Mouse (Mus musculus) right cerebral cortex, postnatal 4 days (tissue): ENCODE data around the gene Defb43.

Source experiments
- DNase-seq: peaks from one replicate; pipeline ENCODE4 v3.0.0-alpha.2; 2022

The Defb43 gene

GRCm38 (mm10) chr14:63011471-63011870 is at the start of gene Defb43:
Gene Defb43, plus strand, starts transcription at chr14:63011771.
- DNase-seq: no peak

- DNase-seq: no peak
Observed at GRCm38 (mm10) chr14:62963632-62964031, 47.9 kb upstream of the Defb43 start.

DNA sequence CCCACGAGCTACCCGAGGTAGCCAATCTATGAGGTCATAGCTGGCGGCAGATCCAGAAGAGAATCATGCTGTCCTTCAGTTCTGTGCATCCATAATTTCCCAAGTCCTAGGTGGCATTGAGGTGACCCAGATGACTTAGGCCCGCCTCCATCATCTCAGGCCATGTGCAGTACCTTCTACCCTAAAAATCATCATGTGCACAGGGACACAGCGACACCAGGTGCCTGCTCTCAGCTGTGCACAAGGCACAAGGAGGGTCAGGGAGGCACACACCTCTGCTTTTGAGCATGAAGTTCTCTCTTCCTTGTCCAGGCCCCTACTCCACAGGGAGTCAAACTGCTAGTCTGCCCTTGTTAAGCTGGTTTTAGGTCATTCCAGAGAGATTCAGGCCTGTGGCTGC is 46.2 kb upstream of the Defb43 start:
- DNase-seq: no peak

- no peak for DNase-seq
Observed at GRCm38 (mm10) chr14:62965811-62966520, 45.6 kb upstream of the Defb43 start.

DNA sequence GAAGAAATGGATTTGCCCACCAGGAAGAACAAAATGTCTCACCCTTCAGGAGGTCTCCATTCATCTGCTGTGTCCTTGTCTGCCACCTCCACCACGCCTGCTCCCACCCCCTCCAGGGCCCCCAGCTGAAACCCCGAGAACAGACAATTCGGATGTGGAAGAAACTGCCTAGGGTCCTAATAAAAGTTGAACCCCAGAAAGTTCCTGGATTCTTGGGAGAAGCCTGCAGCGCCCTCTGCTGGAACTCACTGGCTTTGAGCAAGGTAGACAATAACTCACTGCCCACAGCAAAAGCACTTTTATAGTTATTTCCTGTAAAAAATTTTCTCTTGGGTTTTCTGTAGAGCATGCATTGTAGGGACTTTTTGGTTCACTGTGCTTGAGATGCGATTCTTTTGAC is 36.5 kb upstream of the Defb43 start:
- DNase-seq: peak; percentile 88

- DNase-seq: no peak
Observed at GRCm38 (mm10) chr14:62979815-62980214, 31.8 kb upstream of the Defb43 start.

DNA sequence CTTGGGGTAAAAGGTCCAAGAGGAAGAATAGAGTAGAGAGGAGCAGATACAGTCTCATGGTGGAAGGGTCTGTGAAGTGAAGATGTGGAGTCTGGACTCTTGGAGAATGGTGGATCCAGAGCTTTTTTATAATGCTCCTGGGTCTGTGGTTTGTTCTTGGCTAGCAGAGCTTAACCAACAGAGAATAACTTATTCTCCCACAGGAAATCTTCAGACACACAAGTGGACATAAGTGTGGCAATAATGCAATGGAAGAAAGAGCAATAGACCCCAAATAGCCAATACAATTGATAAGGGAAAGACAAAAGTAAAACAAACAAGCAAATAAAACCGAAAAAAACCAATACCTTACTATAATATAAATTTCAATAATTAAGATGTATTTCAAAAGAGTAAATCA is 27.2 kb upstream of the Defb43 start, which contains the start of gene Defb48:
TSS of gene Defb48 (minus strand) at position 101 of the 400 bp plus-strand sequence.
- no peak for DNase-seq

DNA sequence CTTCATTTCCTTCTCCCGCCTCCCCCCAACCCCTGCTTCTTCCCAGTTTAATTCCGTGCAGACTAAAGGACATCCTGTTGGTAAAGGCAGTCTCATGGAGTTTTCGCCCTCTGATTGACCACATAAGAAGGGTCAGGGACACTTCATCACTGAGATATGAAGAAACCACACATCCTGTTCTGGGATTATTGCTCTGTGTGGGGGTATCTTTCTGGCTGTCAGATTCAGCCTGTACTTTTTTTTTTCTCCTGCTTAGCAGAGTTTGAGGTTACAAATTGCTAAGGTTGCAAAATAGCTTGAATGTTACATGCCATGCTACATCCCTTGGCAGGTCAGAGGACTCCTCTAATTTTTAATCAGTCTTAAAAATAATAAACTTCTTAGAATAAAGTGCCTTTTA is 20.3 kb upstream of the Defb43 start:
- no peak for DNase-seq

DNA sequence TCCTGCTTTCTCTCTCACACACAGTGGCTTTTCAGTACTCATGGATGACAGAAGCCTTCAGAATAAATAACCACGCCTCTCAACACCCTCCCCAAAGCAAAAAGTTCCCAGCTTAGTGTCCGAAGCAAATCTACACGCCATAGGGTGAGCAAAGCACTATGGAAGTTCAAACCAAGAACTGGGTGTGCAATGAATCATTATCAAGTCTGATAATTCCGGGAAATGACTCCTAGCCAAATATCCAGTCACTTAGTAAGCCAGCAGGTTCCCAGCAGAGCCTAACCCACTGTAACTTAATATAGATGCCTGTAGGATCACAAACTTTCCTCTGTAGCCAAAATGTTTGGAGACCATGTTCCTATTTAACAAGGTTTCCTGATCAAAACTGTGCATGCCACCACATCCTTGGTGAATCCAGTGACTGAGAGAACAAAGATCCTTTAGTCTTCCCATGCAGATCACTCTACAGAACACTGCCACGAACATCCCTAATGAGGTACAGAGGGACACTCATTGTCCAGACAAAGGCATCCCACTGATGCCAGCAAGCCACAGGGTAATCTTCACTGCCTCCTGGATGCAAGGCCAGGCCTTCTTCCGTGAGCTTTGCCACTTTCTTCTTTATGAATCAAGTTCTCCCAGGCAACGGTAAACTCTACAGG is 19.6 kb upstream of the Defb43 start:
- DNase-seq: no peak

- no peak for DNase-seq
Observed at GRCm38 (mm10) chr14:62997777-62998176, 13.8 kb upstream of the Defb43 start, which contains the start of gene Defb47. Gene Defb47, plus strand, starts transcription at chr14:62998077.

- no peak for DNase-seq
Observed at GRCm38 (mm10) chr14:62998977-62999376, 12.6 kb upstream of the Defb43 start.

GRCm38 (mm10) chr14:63002588-63002987 is 9.0 kb upstream of the Defb43 start:
- DNase-seq: no peak

GRCm38 (mm10) chr14:63013082-63013481 is 1.5 kb downstream of the Defb43 start:
- DNase-seq: no peak

DNA sequence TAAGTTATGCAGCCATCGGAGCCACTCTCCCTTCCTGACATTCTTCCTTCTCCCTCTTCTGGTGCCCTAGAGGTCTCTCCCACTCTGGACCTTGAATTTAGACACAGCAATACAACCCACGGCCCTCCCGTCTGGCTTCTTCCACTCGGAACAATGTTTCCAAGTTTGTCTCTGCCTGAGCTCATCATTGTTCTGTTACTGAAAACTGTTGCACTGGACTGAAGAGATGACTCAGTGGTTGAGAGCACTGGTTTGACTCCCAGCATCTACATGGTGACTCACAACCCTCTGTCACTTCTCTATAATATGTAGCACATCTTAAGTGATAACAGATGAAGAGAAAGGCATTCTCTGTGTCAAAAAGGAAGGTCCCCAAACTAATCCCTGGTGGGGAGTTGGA is 3.1 kb downstream of the Defb43 start:
- no peak for DNase-seq

- no peak for DNase-seq
Observed at GRCm38 (mm10) chr14:63020524-63021156, 9.1 kb downstream of the Defb43 start.

- DNase-seq: no peak
Observed at GRCm38 (mm10) chr14:63046691-63047090, 35.1 kb downstream of the Defb43 start, which contains the start of gene Defb42. Gene Defb42, plus strand, starts transcription at chr14:63046991.

GRCm38 (mm10) chr14:63049910-63050370 is 38.4 kb downstream of the Defb43 start, which contains the start of gene Defb30:
Gene Defb30, minus strand, starts transcription at chr14:63049960.
- DNase-seq: no peak

GRCm38 (mm10) chr14:63050769-63051168 is 39.2 kb downstream of the Defb43 start:
- peak; percentile 63 for DNase-seq

DNA sequence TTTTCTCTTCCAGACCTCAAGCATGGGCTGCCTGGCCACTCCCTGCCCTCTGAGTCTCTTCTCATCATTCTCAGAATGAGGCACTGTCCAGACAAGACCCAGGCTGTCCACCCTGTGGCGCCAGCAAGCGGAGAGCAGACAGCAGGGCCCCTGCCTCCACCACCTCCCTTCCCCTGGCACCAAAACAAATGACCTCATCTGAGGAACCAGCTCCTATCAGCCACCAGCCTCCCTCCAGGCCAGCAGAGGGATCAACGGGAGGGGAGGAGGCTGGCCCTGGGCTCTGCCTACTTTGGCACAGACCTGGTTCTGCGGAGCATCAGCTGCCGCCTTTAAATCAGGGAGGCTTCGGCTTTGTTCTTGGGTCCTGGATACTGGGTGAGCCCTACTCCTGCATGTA is 43.2 kb downstream of the Defb43 start:
- no peak for DNase-seq

GRCm38 (mm10) chr14:63060361-63060760 is 48.8 kb downstream of the Defb43 start:
- no peak for DNase-seq

- DNase-seq: no peak
Observed at GRCm38 (mm10) chr14:63062184-63062583, 50.6 kb downstream of the Defb43 start.

DNA sequence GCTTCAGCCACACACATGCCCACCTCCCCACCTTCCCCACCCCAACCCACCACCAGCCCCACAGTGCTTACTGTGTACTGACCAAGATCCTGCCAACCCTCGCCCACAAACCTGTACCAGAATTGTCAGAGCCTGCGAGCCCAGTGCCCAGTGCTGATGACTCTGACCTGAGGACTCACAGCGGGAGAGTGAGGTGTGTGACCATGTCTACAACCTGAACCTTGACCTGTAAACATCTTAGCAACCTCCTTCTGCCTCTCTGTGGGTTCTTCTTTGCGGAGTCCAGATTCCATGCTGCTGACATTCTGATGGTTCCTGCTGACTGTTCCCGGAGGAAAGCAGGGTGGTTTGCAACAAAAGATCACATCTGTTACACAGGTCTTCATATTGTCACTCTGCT is 53.8 kb downstream of the Defb43 start:
- no peak for DNase-seq

DNA sequence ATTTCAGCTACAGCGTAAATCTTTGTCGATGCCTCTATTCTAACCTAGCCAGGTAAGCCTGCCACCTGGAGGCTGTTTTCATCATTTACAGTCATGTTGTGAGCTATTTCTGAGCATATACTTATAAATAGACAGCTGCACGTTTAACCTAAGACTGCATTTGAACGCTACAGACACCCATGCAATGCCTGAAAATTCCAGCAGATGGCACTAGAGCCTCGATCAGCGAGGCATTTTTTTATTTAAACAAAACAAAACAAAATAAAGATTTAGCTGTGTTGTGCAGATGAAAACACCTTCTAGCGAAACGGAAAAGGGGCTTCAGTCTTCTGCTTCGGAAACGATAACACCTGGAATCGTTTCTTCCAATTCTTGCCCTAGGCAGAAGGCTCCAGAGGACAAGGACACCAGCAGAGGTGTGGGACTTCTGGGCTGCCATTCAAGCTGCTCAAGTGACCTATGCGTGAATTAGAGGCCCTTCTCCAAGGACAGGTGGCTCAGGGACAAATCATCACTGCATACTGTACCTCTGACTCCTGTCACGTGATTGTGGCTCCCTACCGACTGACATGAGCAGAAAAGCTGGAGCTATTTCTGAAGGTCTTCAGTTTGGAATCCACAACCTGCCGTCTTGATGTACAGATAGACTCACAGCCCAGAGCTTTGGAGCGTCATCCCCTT is 55.2 kb downstream of the Defb43 start:
- peak; percentile 91 for DNase-seq
